Mouse (Mus musculus) lung, adult 2 months (tissue): Measurements from ENCODE around the gene Foxj2.
A peak's percentile ranks its signal among the peaks of the same experiment; 100 is the strongest.

Experiments used
- CTCF ChIP-seq: fragments of 200-500 bp; IDR thresholded peaks from 2 replicates; pipeline ENCODE4 v1.5.1; 2011; ENCODE audit warnings: mild to moderate bottlenecking, low read length, control low read depth; ENCODE audit not compliant: insufficient read depth
- POLR2A ChIP-seq: fragments of 200-500 bp; IDR thresholded peaks from 2 replicates; pipeline ENCODE4 v1.6.1; 2011; ENCODE audit warnings: low read depth, mild to moderate bottlenecking, control low read depth, low read length, borderline replicate concordance; ENCODE audit errors: extremely low read depth

- TF ChIP-seq CTCF (no peak), POLR2A (peak; percentile 16; the same call in 1 of the 2 replicates)
These were observed 6.4 kb downstream of the Foxj2 start for GRCm38 (mm10) chr6:122825923-122826742.
